Mouse (Mus musculus): ENCODE measurements around the gene Pak6. TPM values are rescaled to one million over a fixed set of nuclear protein-coding genes. Genes with fewer than 3 reads are reported as not detected.

Gene Pak6
- polyA plus RNA-seq, 2 experiments = 4.6 to 5.5 TPM

GRCm38 (mm10) chr2:118659077-118659476 is 4.0 kb upstream of the Pak6 start:
- no peak for ATAC-seq (ENCODE audit: low FRiP score, low read depth)
- WGBS = 75% methylated on average over 1 of the region's 1 CpGs

GRCm38 (mm10) chr2:118659493-118659892 is 3.6 kb upstream of the Pak6 start:
- no peak overlapping the region for H3K9ac ChIP-seq (ENCODE audit: low read depth, low read length, severe bottlenecking)
- no peaks in the 10 kb centered on the region for H3K9me3 ChIP-seq (ENCODE audit: control insufficient read depth, low read length)
- H3K27ac ChIP-seq (replicated peaks; ENCODE audit: low read depth, low read length) = no peak overlapping the region
- 0 out of 2 replicates have a peak overlapping the region, but pooled peaks have one; percentile 29 for H3K4me3 ChIP-seq (replicated peaks; ENCODE audit: low read length)
- peaks cover 34% of the 10 kb centered on the region for H3K4me1 ChIP-seq (ENCODE audit: control insufficient read depth, insufficient read depth, low read length)
- ATAC-seq (ENCODE audit: low FRiP score, low read depth) = no peak
- no peak for TF ChIP-seq POLR2A (IDR thresholded peaks at IDR 0.05; ENCODE audit: borderline replicate concordance, extremely low read depth, insufficient read depth, insufficient read length)
- H3K4me2 ChIP-seq (replicated peaks; ENCODE audit: low read depth, low read length, severe bottlenecking) = peak overlapping the region; percentile 48
- H3K36me3 ChIP-seq (ENCODE audit: control insufficient read depth, insufficient read depth, low read length) = no peaks in the 10 kb centered on the region
- WGBS = 87% methylated on average over 12 of the region's 12 CpGs
- no peak for DNase-seq (ENCODE audit: low spot score)
- no peaks in the 10 kb centered on the region for H3K27me3 ChIP-seq (ENCODE audit: control insufficient read depth, insufficient read depth, low read length)

More at GRCm38 (mm10) chr2:118659077-118659476, 4.0 kb upstream of the Pak6 start:
- Histone ChIP-seq H3K9ac (ENCODE audit: low read depth, low read length, severe bottlenecking) (no peak overlapping the region), H3K27ac (replicated peaks; ENCODE audit: low read depth, low read length) (no peak overlapping the region), H3K36me3 (ENCODE audit: control insufficient read depth, insufficient read depth, low read length) (no peaks in the 10 kb centered on the region), H3K27me3 (ENCODE audit: control insufficient read depth, insufficient read depth, low read length) (no peaks in the 10 kb centered on the region), H3K9me3 (ENCODE audit: control insufficient read depth, low read length) (no peaks in the 10 kb centered on the region), H3K4me1 (ENCODE audit: control insufficient read depth, insufficient read depth, low read length) (peaks cover 31% of the 10 kb centered on the region), H3K4me3 (replicated peaks; ENCODE audit: low read length) (no peak overlapping the region), H3K4me2 (replicated peaks; ENCODE audit: low read depth, low read length, severe bottlenecking) (no peak overlapping the region)
- no peak for DNase-seq (ENCODE audit: low spot score)
- no peak for TF ChIP-seq POLR2A (IDR thresholded peaks at IDR 0.05; ENCODE audit: borderline replicate concordance, extremely low read depth, insufficient read depth, insufficient read length)

- Histone ChIP-seq H3K36me3 (ENCODE audit: control insufficient read depth, insufficient read depth, low read length) (no peaks in the 10 kb centered on the region), H3K4me3 (replicated peaks; ENCODE audit: low read length) (peak overlapping the region; percentile 29), H3K9me3 (ENCODE audit: control insufficient read depth, low read length) (no peaks in the 10 kb centered on the region), H3K9ac (ENCODE audit: low read depth, low read length, severe bottlenecking) (peak overlapping the region; percentile 38; the same call in 1 of the 2 replicates), H3K27me3 (ENCODE audit: control insufficient read depth, insufficient read depth, low read length) (no peaks in the 10 kb centered on the region), H3K4me2 (replicated peaks; ENCODE audit: low read depth, low read length, severe bottlenecking) (peak overlapping the region; percentile 48), H3K27ac (replicated peaks; ENCODE audit: low read depth, low read length) (no peak overlapping the region), H3K4me1 (ENCODE audit: control insufficient read depth, insufficient read depth, low read length) (peaks cover 34% of the 10 kb centered on the region)
- WGBS = 2% methylated on average over 4 of the region's 4 CpGs
- peak; percentile 84 for ATAC-seq (ENCODE audit: low FRiP score, low read depth)
- no peak for DNase-seq (ENCODE audit: low spot score)
- no peak for TF ChIP-seq POLR2A (IDR thresholded peaks at IDR 0.05; ENCODE audit: borderline replicate concordance, extremely low read depth, insufficient read depth, insufficient read length)
Measured at GRCm38 (mm10) chr2:118659998-118660452, 3.1 kb upstream of the Pak6 start.

- 69% methylated on average over 9 of the region's 9 CpGs for whole genome bisulfite sequencing
Measured at GRCm38 (mm10) chr2:118661891-118662290, 1.2 kb upstream of the Pak6 start.

GRCm38 (mm10) chr2:118663804-118664766 is 982 bp downstream of the Pak6 start:
- DNase-seq (ENCODE audit: low spot score) (no peak), ATAC-seq (ENCODE audit: low FRiP score, low read depth) (no peak)
- Histone ChIP-seq H3K27ac (replicated peaks; ENCODE audit: low read depth, low read length) (no peak overlapping the region), H3K27me3 (ENCODE audit: control insufficient read depth, insufficient read depth, low read length) (no peaks in the 10 kb centered on the region), H3K4me1 (ENCODE audit: control insufficient read depth, insufficient read depth, low read length) (peaks cover 26% of the 10 kb centered on the region), H3K4me3 (replicated peaks; ENCODE audit: low read length) (peak overlapping the region; percentile 39), H3K4me2 (replicated peaks; ENCODE audit: low read depth, low read length, severe bottlenecking) (peak overlapping the region; percentile 86), H3K36me3 (ENCODE audit: control insufficient read depth, insufficient read depth, low read length) (no peaks in the 10 kb centered on the region), H3K9ac (ENCODE audit: low read depth, low read length, severe bottlenecking) (peak overlapping the region; percentile 49; the same call in 1 of the 2 replicates), H3K9me3 (ENCODE audit: control insufficient read depth, low read length) (no peaks in the 10 kb centered on the region)
- TF ChIP-seq POLR2A (IDR thresholded peaks at IDR 0.05; ENCODE audit: borderline replicate concordance, extremely low read depth, insufficient read depth, insufficient read length) = no peak
- 43% methylated on average over 19 of the region's 19 CpGs for WGBS

More at GRCm38 (mm10) chr2:118661891-118662290, 1.2 kb upstream of the Pak6 start:
- ATAC-seq (ENCODE audit: low FRiP score, low read depth) = no peak
- no peak for TF ChIP-seq POLR2A (IDR thresholded peaks at IDR 0.05; ENCODE audit: borderline replicate concordance, extremely low read depth, insufficient read depth, insufficient read length)
- Histone ChIP-seq H3K36me3 (ENCODE audit: control insufficient read depth, insufficient read depth, low read length) (no peaks in the 10 kb centered on the region), H3K4me1 (ENCODE audit: control insufficient read depth, insufficient read depth, low read length) (peaks cover 28% of the 10 kb centered on the region), H3K4me3 (replicated peaks; ENCODE audit: low read length) (no peak overlapping the region), H3K9me3 (ENCODE audit: control insufficient read depth, low read length) (no peaks in the 10 kb centered on the region), H3K4me2 (replicated peaks; ENCODE audit: low read depth, low read length, severe bottlenecking) (no peak overlapping the region), H3K9ac (ENCODE audit: low read depth, low read length, severe bottlenecking) (no peak overlapping the region), H3K27me3 (ENCODE audit: control insufficient read depth, insufficient read depth, low read length) (no peaks in the 10 kb centered on the region), H3K27ac (replicated peaks; ENCODE audit: low read depth, low read length) (no peak overlapping the region)
- no peak for DNase-seq (ENCODE audit: low spot score)
